Mouse (Mus musculus) olfactory bulb, adult 2 months (tissue): ENCODE results near the gene P3h2. TPM values are rescaled to one million over a fixed set of nuclear protein-coding genes. Genes with fewer than 3 reads are reported as not detected.

Experiments
- H3K27ac ChIP-seq: fragments of 200-500 bp; 2 replicates; pipeline ENCODE4 v1.5.1; 2012; ENCODE audit warnings: low read depth, low read length; ENCODE audit not compliant: insufficient read depth
- H3K4me1 ChIP-seq: fragments of 200-500 bp; 2 replicates; pipeline ENCODE4 v1.6.1; 2012; ENCODE audit warnings: low read length; ENCODE audit not compliant: control insufficient read depth, insufficient read depth
- H3K4me3 ChIP-seq: fragments of 200-500 bp; 2 replicates; pipeline ENCODE4 v1.5.1; 2012; ENCODE audit warnings: mild to moderate bottlenecking, low read depth, low read length, moderate library complexity; ENCODE audit not compliant: insufficient read depth
- CTCF ChIP-seq: fragments of 200-500 bp; IDR thresholded peaks from 2 replicates; pipeline ENCODE4 v1.5.1; 2012; ENCODE audit warnings: low read depth, mild to moderate bottlenecking, low read length, moderate library complexity; ENCODE audit not compliant: insufficient read depth
- POLR2A ChIP-seq: fragments of 200-500 bp; IDR thresholded peaks from 2 replicates; pipeline ENCODE4 v1.6.1; 2012; ENCODE audit warnings: mild to moderate bottlenecking, low read depth, low read length, moderate library complexity; ENCODE audit not compliant: insufficient read depth
- WGBS: fragments of 180-500 bp; shearing (Covaris S2); methylation state at CpG from one replicate; pipeline ENCODE4 v1.1.7; 2018; 5-methylcytosine and 5-hydroxymethylcytosine counted together
- polyA plus RNA-seq: library from polyadenylated mRNA; stranded (reverse); fragments of >200 nt; gene quantifications from 2 replicates; pipeline ENCODE4 v1.2.4, GENCODE M21; 2012; ENCODE audit warnings: low replicate concordance; ENCODE audit not compliant: missing spikeins, insufficient read depth, insufficient read length

Gene P3h2
- not detected in 2 replicates for polyA plus RNA-seq

DNA sequence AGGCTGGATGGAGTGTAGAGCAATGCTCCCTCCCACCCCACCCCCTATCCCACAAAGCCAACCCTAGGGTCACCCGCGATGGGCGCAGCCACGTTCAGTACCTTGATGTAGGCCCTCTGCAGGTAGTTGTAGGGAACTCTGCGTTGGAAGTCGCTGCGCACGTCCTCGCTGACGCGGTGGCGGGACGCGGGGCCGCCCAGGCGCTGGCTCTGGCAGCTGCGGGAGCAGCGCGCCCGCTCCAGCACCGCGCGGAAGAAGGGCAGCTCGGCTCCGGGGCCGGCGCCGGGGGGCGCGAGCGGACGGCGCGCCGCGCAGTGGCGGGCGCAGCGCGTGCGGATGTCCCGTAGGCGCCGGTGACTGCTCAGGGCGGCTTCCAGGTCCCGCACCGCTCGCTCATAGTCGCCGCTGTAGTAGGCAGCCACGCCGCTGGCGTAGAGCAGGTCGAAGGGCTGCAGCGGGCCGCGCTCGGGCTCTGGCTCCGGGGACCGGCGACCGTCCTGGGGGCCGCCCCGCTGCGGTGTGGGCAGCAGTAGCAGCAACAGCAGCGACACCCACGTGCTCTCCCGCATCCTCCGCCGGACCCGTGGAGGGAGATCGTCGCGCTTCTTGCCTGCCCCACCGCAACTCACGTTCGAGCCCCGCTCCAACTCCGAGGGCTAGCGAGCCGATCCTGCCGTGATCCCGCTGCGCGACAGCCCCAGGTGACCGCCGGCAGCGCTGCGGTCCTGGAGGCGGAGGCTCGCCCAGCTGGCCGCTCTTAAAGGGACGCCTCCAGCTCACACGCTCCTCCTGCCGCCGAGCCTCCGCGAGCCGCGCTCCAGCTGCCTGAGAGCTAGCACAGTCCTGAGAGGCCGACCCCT lies at the start of gene P3h2:
Gene P3h2 (minus strand): TSS at position 670 of the 860 bp plus-strand sequence.
- Histone ChIP-seq H3K4me1 (no peaks in the 10 kb centered on the region), H3K4me3 (peak within 1 kb of the TSS; percentile 69), H3K27ac (peak within 1 kb of the TSS; percentile 4)
- WGBS: 1% methylated on average over 93 of the region's 101 CpGs
- TF ChIP-seq CTCF (no peak), POLR2A (no peak)

DNA sequence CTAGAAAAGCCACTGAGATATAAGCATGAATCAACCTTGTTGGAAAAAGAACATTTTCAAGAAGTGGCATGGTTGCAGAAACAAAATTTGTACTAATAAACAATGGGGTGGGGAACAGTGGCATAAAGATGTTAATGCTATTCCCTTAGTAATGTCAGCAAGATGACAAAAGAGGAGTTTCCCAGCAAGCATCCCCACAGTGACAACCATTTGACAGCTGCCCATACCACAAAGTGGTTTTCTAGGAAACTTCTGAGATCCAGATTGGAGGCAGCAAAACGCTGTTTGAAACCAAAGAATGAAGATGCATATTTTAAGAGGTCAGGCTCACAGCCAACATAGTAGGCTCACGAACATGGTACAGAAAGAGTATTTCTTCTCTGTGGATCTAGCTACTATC lies 46.7 kb upstream of the P3h2 start:
- H3K4me3 ChIP-seq: no peak overlapping the region
- no peaks in the 10 kb centered on the region for H3K4me1 ChIP-seq
- TF ChIP-seq CTCF (no peak), POLR2A (no peak)
- no peak overlapping the region for H3K27ac ChIP-seq
- WGBS: 89% methylated on average over 2 of the region's 2 CpGs

DNA sequence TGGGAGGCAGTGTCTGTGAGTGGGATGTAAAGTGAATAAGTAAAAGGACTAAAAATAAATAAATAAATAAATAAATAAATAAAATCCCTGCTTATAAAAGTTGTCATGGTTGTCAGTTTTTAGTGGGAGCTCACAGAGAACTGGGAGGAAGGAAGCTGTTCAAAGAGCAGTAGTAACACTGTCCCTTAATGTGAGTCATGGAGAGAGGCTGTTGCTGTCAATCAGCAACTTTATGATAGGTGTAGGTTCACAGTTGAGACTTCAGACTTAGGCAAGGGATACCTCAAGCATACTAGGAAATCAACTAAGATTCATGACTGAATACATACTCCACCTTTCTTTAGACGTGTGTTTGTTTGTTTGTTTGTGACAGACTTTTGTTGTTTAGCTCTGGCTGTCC lies 45.4 kb upstream of the P3h2 start:
- no peak overlapping the region for H3K4me3 ChIP-seq
- 92% methylated on average over 1 of the region's 1 CpGs for WGBS
- TF ChIP-seq POLR2A: no peak
- TF ChIP-seq CTCF: no peak
- no peaks in the 10 kb centered on the region for H3K4me1 ChIP-seq
- H3K27ac ChIP-seq: no peak overlapping the region

DNA sequence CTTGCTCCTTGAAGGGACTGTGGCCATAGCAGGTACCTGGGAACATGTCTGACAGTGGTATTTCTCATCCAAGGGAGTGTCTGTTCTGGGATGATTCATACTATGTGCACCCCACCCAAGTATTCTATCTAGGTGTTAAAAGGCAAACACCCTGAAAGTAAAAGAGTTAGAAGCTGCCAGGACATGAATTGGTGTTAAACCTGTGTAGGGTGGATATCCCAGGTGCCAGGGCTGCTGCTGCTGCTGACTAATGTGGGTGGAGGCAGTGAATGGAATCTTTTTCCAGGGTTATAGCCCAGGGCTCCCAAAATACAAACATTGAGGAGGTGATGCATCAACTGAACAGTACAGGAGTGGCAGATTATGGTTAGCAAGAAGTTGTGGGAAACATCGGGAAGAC lies 41.3 kb upstream of the P3h2 start:
- WGBS: 95% methylated on average over 1 of the region's 1 CpGs
- Histone ChIP-seq H3K27ac (no peak overlapping the region), H3K4me3 (no peak overlapping the region), H3K4me1 (no peaks in the 10 kb centered on the region)
- no peak for TF ChIP-seq POLR2A
- TF ChIP-seq CTCF: no peak

DNA sequence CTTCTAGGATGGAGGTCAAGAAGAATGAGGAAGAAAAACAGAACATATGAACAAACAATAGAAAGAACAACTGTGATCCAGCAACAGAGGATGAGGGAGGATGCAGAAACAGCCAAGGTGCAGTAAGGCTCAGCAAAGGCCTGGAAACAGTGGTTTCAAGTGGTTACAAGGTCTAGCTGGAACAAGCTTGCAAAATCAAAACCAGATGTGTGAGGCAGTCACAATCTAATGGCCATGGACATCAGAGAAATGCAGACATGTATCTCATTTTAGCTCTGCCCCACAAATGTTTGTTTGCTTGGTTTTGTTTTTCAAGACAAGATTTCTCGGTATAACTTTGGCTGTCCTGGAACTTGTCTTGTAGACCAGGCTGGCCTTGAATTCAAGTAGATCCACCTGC lies 25.5 kb upstream of the P3h2 start:
- Histone ChIP-seq H3K4me3 (no peak overlapping the region), H3K27ac (no peak overlapping the region), H3K4me1 (no peaks in the 10 kb centered on the region)
- 94% methylated on average over 1 of the region's 1 CpGs for WGBS
- TF ChIP-seq CTCF (no peak), POLR2A (no peak)

DNA sequence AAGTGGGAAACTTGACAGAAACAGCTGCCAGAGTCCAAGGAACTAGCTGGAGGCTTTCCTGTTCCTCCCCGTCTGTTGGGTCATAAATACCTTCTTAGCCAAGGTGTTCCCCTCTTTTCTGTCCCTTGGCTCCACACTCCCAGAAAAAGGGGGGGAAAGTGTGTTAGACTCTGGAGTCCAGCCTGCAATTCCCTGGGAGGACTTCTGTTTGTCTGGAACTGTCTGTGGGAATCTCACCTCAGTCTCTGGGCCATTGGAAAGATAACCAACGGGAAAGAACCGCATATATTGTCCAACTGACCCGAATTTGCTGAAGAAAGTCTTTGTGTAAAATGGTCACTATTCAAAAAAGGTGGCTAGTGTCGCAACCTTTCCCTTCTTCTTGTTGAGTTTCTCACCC lies 1.0 kb upstream of the P3h2 start:
- WGBS: 75% methylated on average over 5 of the region's 5 CpGs
- H3K27ac ChIP-seq: no peak overlapping the region
- H3K4me1 ChIP-seq: no peaks in the 10 kb centered on the region
- no peak overlapping the region for H3K4me3 ChIP-seq
- TF ChIP-seq CTCF: no peak
- TF ChIP-seq POLR2A: no peak

DNA sequence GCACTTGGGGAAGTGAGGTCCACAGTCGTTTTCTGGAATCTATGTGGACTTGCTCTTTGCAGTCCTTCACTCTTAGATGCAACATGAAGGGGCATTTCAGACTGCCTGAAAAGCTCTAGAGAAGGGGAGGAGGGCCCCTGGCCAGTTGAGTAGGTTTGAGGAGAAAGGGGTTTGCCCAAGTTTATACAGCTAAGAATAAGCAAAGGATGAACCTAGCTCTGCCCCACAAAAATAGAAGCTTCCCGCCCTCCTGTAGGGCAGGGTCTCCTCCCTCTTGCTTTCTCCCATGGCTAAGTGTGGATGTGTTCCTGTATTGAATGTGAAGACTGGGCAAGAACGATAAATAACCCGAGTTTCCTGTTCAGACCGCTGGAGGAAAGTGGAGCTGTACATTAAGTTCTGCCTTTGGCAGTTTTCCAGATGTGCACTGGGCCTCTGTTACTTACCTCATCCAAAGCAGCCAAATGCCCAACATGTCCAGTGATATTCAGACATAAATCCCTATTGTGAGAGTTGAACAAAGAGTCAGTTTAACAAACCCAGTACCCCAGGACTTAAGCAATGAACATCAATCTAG lies 545 bp upstream of the P3h2 start:
- 11% methylated on average over 5 of the region's 5 CpGs for WGBS
- H3K4me1 ChIP-seq: no peaks in the 10 kb centered on the region
- TF ChIP-seq POLR2A (no peak), CTCF (no peak)
- H3K4me3 ChIP-seq: peak overlapping the region; percentile 69
- H3K27ac ChIP-seq: peak overlapping the region; percentile 4

DNA sequence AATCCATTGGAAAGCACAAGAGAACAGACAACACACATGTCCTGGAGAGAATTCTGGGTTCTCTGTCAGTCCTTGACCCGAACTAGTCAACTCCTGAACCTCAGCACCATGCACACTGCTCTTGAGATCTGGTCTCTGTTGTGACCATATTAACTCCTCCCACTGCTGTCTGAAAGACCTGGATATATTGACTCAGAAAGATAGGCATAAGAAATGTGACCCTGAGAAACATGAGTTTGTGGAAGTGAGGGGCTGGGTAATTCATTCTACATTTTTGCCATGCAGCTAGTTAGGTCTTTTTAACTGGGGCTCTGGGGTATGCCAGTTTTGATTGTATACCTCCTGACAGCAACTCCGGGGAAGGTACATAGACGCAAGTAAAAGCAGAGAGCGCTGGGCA lies 1.3 kb downstream of the P3h2 start:
- Histone ChIP-seq H3K27ac (no peak overlapping the region), H3K4me1 (no peaks in the 10 kb centered on the region), H3K4me3 (no peak overlapping the region)
- 70% methylated on average over 4 of the region's 4 CpGs for WGBS
- TF ChIP-seq CTCF: no peak
- no peak for TF ChIP-seq POLR2A

DNA sequence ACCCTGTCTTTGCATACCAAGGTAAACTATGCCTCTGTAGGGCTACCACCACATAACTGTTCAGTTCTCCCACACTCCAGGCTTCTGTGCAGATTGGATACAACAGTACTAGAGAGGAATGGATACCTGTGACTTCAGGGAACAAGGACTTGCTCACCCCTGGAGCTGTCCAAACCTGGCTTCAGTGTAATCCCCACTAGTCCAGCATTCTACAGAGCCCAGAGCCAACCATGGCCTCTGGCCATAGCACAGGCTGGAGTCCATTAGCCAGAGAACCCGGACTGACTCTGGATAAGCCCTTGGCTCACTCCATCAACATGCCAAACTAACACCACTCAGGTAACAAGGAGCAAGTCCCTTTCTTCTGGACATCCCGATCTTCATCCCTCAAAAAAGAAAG lies 2.7 kb downstream of the P3h2 start:
- Histone ChIP-seq H3K4me3 (no peak overlapping the region), H3K27ac (no peak overlapping the region), H3K4me1 (no peaks in the 10 kb centered on the region)
- WGBS: 92% methylated on average over 2 of the region's 2 CpGs
- TF ChIP-seq POLR2A (no peak), CTCF (no peak)

DNA sequence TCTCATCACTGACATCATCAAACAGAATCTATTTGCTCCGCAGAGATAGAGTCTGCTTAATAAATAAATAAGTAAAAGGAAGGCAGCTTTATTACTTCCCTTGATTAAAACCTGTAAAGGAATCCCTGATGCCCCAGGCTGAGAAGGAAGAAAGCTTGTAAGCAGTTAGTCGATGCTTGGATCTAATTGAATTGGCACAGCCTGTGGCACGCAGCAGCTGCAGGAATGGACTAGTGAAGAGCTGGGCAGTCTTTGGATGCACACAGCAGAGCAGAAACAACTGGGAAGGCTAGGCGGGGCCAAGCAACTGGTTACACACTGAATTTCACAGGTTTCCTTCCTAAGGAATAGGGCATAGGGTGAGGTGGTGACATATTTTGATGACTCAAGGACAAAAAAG lies 5.4 kb downstream of the P3h2 start:
- H3K27ac ChIP-seq: no peak overlapping the region
- no peaks in the 10 kb centered on the region for H3K4me1 ChIP-seq
- no peak overlapping the region for H3K4me3 ChIP-seq
- 62% methylated on average over 4 of the region's 4 CpGs for WGBS
- TF ChIP-seq POLR2A (no peak), CTCF (no peak)
